Comparison of ENCODE assay signal across 12 mouse cellular contexts in the genomic region with DNA sequence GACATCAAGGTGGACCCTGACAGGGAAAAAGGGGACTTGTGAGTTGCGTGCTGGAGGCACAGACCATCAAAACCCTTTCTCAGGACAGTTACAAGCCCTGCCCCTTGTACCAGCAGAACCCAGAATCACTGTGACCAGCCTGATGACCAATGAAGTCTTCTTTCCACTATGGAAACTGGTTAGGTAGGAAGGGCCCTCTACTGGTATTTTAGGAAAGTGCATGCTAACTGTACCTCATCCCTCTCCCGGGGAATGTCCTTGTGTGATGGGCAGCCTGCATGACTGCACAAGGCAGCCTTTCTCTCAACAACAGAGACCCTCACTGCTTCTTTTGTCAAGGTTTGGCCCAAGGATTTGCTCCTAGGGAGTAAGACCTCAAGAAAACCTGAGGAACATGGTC. TPM values are rescaled to one million over a fixed set of nuclear protein-coding genes. Genes with fewer than 3 reads are reported as not detected.
DNase-seq lines count a peak whose midpoint lies in the region; ATAC-seq and TF ChIP-seq lines count a peak whose summit lies in the region.
"Had no signal": no experiment of that assay in that cellular context is flagged by ENCODE, and none has a peak within 500 bp of the region (broad histone marks: within the 10 kb centered on the region; RNA-seq: fewer than 3 reads in every experiment).

No protein-coding gene starts in this region.

- peak; percentile 29 for TF ChIP-seq CTCF in liver, adult 2 months (IDR thresholded peaks at IDR 0.05; ENCODE audit: low read depth, low read length)
- peak; percentile 65 for TF ChIP-seq CTCF in Patski (IDR thresholded peaks at IDR 0.05)

- no peaks in the 10 kb centered on the region for H3K27me3 ChIP-seq in liver, adult 2 months (ENCODE audit: control insufficient read depth, insufficient read depth, low read length)
- H3K27me3 ChIP-seq in Patski, result peaks cover 15% of the 10 kb centered on the region

- no peaks in the 10 kb centered on the region for H3K36me3 ChIP-seq in liver, adult 2 months (ENCODE audit: control insufficient read depth, insufficient read depth, low read length)

- ATAC-seq in Patski, result no peak
- ATAC-seq in megakaryocyte-erythroid progenitor cell, adult 5-6 weeks (replicated peaks; ENCODE audit: low FRiP score, low TSS enrichment, poor library complexity, severe bottlenecking), result 0 out of 2 replicates have a peak, but pooled peaks have one; percentile 19
- ATAC-seq in activated CD4-positive, CD25-positive, alpha-beta regulatory T cell, adult 4 months, result no peak

- whole genome bisulfite sequencing in liver, adult 2 months, result 26% methylated on average over 2 of the region's 2 CpGs

- no peak overlapping the region for H3K9ac ChIP-seq in liver, adult 2 months (ENCODE audit: low read depth, low read length)

- peak; percentile 20 for DNase-seq in gastrocnemius, adult 18-20 months (ENCODE audit: low spot score)
- no peak for DNase-seq in gastrocnemius, adult 8-10 months (ENCODE audit: low spot score in 2 of 2)
- peak; percentile 25 for DNase-seq in liver, adult 2 months (ENCODE audit: extremely low read depth, low read depth, low spot score)
- DNase-seq in liver, result no peak
- no peak for DNase-seq in Patski (ENCODE audit: low read depth, low spot score)
- DNase-seq in right cerebral cortex, postnatal 4 days, result no peak

- H3K27ac ChIP-seq in liver, adult 2 months (replicated peaks; ENCODE audit: insufficient read depth, low read depth, low read length), result no peak overlapping the region

- CTCF ChIA-PET in Patski (lab: Charles Lee), result no interaction called here

- POLR2A ChIA-PET in Patski (lab: Charles Lee), result no interaction called here

- no peak for TF ChIP-seq POLR2A in liver, adult 2 months (IDR thresholded peaks at IDR 0.05; ENCODE audit: extremely low read depth, insufficient read depth, low read length)

- in situ Hi-C loops in Patski (cut with MboI; ENCODE audit: low pct_unique_long_range_greater_than_20kb), result loop anchor here (25.0 kb wide), 1 partner anchor 380 kb away; a partner anchor contains a TSS

- no peaks in the 10 kb centered on the region for H3K4me1 ChIP-seq in liver, adult 2 months (ENCODE audit: control insufficient read depth, insufficient read depth, low read length)

- no peak overlapping the region for H3K4me3 ChIP-seq in liver, adult 2 months (ENCODE audit: insufficient read depth, low read depth, low read length)

- H3K79me2 ChIP-seq in liver, adult 2 months (ENCODE audit: control insufficient read depth, insufficient read depth, low read length), result no peaks in the 10 kb centered on the region

RNA-seq across cellular contexts. Expression of a gene that starts 24.4 kb away (rescaled TPM):
- total RNA-seq in gastrocnemius, adult 18-20 months (2021), result 1 to 10 TPM in 1 of 2 experiments, under 1 TPM in 1; 0.48 to 1.7 TPM
- total RNA-seq in gastrocnemius, adult 8-10 months (2022), result 1 to 10 TPM in 1 of 4 experiments, under 1 TPM in 2, not detected in 1; 0.46 to 1.0 (median 0.80) TPM
- total RNA-seq in liver, adult 2 months (2014; rRNA removed), result not detected in 2 replicates
- polyA plus RNA-seq in liver, adult 2 months (2012; rRNA removed), result not detected in 2 replicates
- polyA plus RNA-seq in Patski (2021), result not detected
- not detected in 2 replicates for total RNA-seq in megakaryocyte-erythroid progenitor cell, adult 5-6 weeks (2014; fragmentation: Nextera tagmentation)
- not detected in 2 replicates for total RNA-seq in megakaryocyte-erythroid progenitor cell, adult 5-6 weeks (2017)
- polyA plus RNA-seq in activated CD4-positive, CD25-positive, alpha-beta regulatory T cell, adult 4 months (2017; shearing (Covaris generic)), result not detected
- total RNA-seq: adrenal gland, postnatal 36 days; heart, adult 18-20 months had no signal
- polyA plus RNA-seq: lung, embryonic 16.5 days; stomach, embryonic 16.5 days had no signal

RNA-seq across cellular contexts. Expression of a gene that starts 25.8 kb away (rescaled TPM):
- total RNA-seq in gastrocnemius, adult 18-20 months (2021), result 1 to 10 TPM; 1.8 to 2.8 TPM
- total RNA-seq in gastrocnemius, adult 8-10 months (2022), result 1 to 10 TPM in 3 of 4 experiments, under 1 TPM in 1; 0.53 to 2.7 (median 1.5) TPM
- total RNA-seq in liver, adult 2 months (2014; rRNA removed), result 14.8 and 17.1 TPM in 2 replicates
- polyA plus RNA-seq in liver, adult 2 months (2012; rRNA removed), result 112 and 186 TPM in 2 replicates
- 0.09 TPM for polyA plus RNA-seq in Patski (2021)
- 37.9 and 44.3 TPM in 2 replicates for total RNA-seq in megakaryocyte-erythroid progenitor cell, adult 5-6 weeks (2014; fragmentation: Nextera tagmentation)
- 11.9 and 24.0 TPM in 2 replicates for total RNA-seq in megakaryocyte-erythroid progenitor cell, adult 5-6 weeks (2017)
- polyA plus RNA-seq in activated CD4-positive, CD25-positive, alpha-beta regulatory T cell, adult 4 months (2017; shearing (Covaris generic)), result 10 to 100 TPM; 12.4 to 14.6 TPM

RNA-seq across cellular contexts. Expression of a gene that starts 27.8 kb away (rescaled TPM):
- 10 to 100 TPM; 14.4 to 15.4 TPM for total RNA-seq in gastrocnemius, adult 18-20 months (2021)
- total RNA-seq in gastrocnemius, adult 8-10 months (2022), result 1 to 10 TPM; 2.8 to 8.0 (median 6.7) TPM
- 0.83 and 2.1 TPM in 2 replicates for total RNA-seq in liver, adult 2 months (2014; rRNA removed)
- 2.9 and 6.4 TPM in 2 replicates for polyA plus RNA-seq in liver, adult 2 months (2012; rRNA removed)
- 0.08 TPM for polyA plus RNA-seq in Patski (2021)
- total RNA-seq in megakaryocyte-erythroid progenitor cell, adult 5-6 weeks (2014; fragmentation: Nextera tagmentation), result not detected in 2 replicates
- not detected in 2 replicates for total RNA-seq in megakaryocyte-erythroid progenitor cell, adult 5-6 weeks (2017)
- not detected for polyA plus RNA-seq in activated CD4-positive, CD25-positive, alpha-beta regulatory T cell, adult 4 months (2017; shearing (Covaris generic))

RNA-seq across cellular contexts. Expression of a gene that starts 36.9 kb away (rescaled TPM):
- total RNA-seq in gastrocnemius, adult 18-20 months (2021), result 1 to 10 TPM; 5.9 to 7.3 TPM
- total RNA-seq in gastrocnemius, adult 8-10 months (2022), result 1 to 10 TPM; 6.5 to 7.6 (median 7.1) TPM
- 17.6 and 27.9 TPM in 2 replicates for total RNA-seq in liver, adult 2 months (2014; rRNA removed)
- polyA plus RNA-seq in liver, adult 2 months (2012; rRNA removed), result 44.1 and 47.4 TPM in 2 replicates
- 1.8 TPM for polyA plus RNA-seq in Patski (2021)
- total RNA-seq in megakaryocyte-erythroid progenitor cell, adult 5-6 weeks (2014; fragmentation: Nextera tagmentation), result 1.1 and 2.7 TPM in 2 replicates
- 0.42 TPM in 1 of 2 replicates, not detected in the other for total RNA-seq in megakaryocyte-erythroid progenitor cell, adult 5-6 weeks (2017)
- polyA plus RNA-seq in activated CD4-positive, CD25-positive, alpha-beta regulatory T cell, adult 4 months (2017; shearing (Covaris generic)), result 1 to 10 TPM in 1 of 2 experiments, under 1 TPM in 1; 0.76 to 1.5 TPM

RNA-seq across cellular contexts. Expression of a gene that starts 45.3 kb away (rescaled TPM):
- 1 to 10 TPM; 6.6 to 6.9 TPM for total RNA-seq in gastrocnemius, adult 18-20 months (2021)
- 10 to 100 TPM in 1 of 4 experiments, 1 to 10 TPM in 3; 6.8 to 10.9 (median 8.3) TPM for total RNA-seq in gastrocnemius, adult 8-10 months (2022)
- 6.5 and 12.5 TPM in 2 replicates for total RNA-seq in liver, adult 2 months (2014; rRNA removed)
- polyA plus RNA-seq in liver, adult 2 months (2012; rRNA removed), result 32.6 and 69.6 TPM in 2 replicates
- polyA plus RNA-seq in Patski (2021), result 42.2 TPM
- total RNA-seq in megakaryocyte-erythroid progenitor cell, adult 5-6 weeks (2014; fragmentation: Nextera tagmentation), result 127 and 174 TPM in 2 replicates
- total RNA-seq in megakaryocyte-erythroid progenitor cell, adult 5-6 weeks (2017), result 154 and 175 TPM in 2 replicates
- polyA plus RNA-seq in activated CD4-positive, CD25-positive, alpha-beta regulatory T cell, adult 4 months (2017; shearing (Covaris generic)), result 10 to 100 TPM; 22.9 to 30.1 TPM

Comparison
In these comparisons a context has a peak if more than half of its experiments do, and no peak if none do; other contexts are left out.
1. DNase-seq: peak in gastrocnemius, adult 18-20 months (single experiment) and liver, adult 2 months (single experiment); none in gastrocnemius, adult 8-10 months (0 of 2), liver (single experiment), Patski (single experiment) and right cerebral cortex, postnatal 4 days (single experiment).